Mouse (Mus musculus) layer of hippocampus, postnatal 14 days (tissue): Measurements from ENCODE around the gene Cacna1i. TPM values are rescaled to one million over a fixed set of nuclear protein-coding genes. Genes with fewer than 3 reads are reported as not detected.
A peak's percentile ranks its signal among the peaks of the same experiment; 100 is the strongest.

Experiments used
- DNase-seq, 2 experiments: peaks; one replicate each; pipeline ENCODE4 v3.0.0; 2021 to 2022; ENCODE audit warnings: low spot score in 2 of 2, mixed read lengths in 1 of 2
- total RNA-seq, 2 experiments: library from RNA; stranded (reverse); gene quantifications; 2 replicates each; pipeline ENCODE4 v1.2.3; 2021

The Cacna1i gene
- total RNA-seq, 2 experiments from 2014 or later = 40.5 to 45.5 TPM

- DNase-seq = no peak
Measured at GRCm38 (mm10) chr15:80327743-80328540, 40.9 kb downstream of the Cacna1i start.

GRCm38 (mm10) chr15:80330276-80330675, 43.2 kb downstream of the Cacna1i start:
- no peak for DNase-seq

GRCm38 (mm10) chr15:80334766-80335165, 47.7 kb downstream of the Cacna1i start:
- no peak for DNase-seq

- no peak for DNase-seq
Measured at GRCm38 (mm10) chr15:80335196-80335595, 48.2 kb downstream of the Cacna1i start.

- peak in 1 of 2 experiments; percentile 36 for DNase-seq
Measured at GRCm38 (mm10) chr15:80340348-80340747, 53.3 kb downstream of the Cacna1i start.

- no peak for DNase-seq
Measured at GRCm38 (mm10) chr15:80342394-80342793, 55.4 kb downstream of the Cacna1i start.

- no peak for DNase-seq
Measured at GRCm38 (mm10) chr15:80343031-80343430, 56.0 kb downstream of the Cacna1i start.

- DNase-seq = no peak
Measured at GRCm38 (mm10) chr15:80343731-80344130, 56.7 kb downstream of the Cacna1i start.

- no peak for DNase-seq
Measured at GRCm38 (mm10) chr15:80346510-80346909, 59.5 kb downstream of the Cacna1i start.

- no peak for DNase-seq
Measured at GRCm38 (mm10) chr15:80350431-80350830, 63.4 kb downstream of the Cacna1i start.

- peak in 1 of 2 experiments; percentile 65 for DNase-seq
Measured at GRCm38 (mm10) chr15:80358798-80359197, 71.8 kb downstream of the Cacna1i start.

- DNase-seq = no peak
Measured at GRCm38 (mm10) chr15:80361780-80362508, 74.9 kb downstream of the Cacna1i start.

- DNase-seq = peak in 1 of 2 experiments; percentile 29
Measured at GRCm38 (mm10) chr15:80362509-80363172, 75.6 kb downstream of the Cacna1i start.

GRCm38 (mm10) chr15:80363821-80364715, 77.0 kb downstream of the Cacna1i start:
- no peak for DNase-seq

- DNase-seq = no peak
Measured at GRCm38 (mm10) chr15:80366899-80367298, 79.9 kb downstream of the Cacna1i start.

GRCm38 (mm10) chr15:80373219-80373964, 86.4 kb downstream of the Cacna1i start:
- DNase-seq = peak in 1 of 2 experiments; percentile 24

- no peak for DNase-seq
Measured at GRCm38 (mm10) chr15:80374854-80375253, 87.8 kb downstream of the Cacna1i start.

GRCm38 (mm10) chr15:80387185-80387584, 100.1 kb downstream of the Cacna1i start:
- DNase-seq = no peak

GRCm38 (mm10) chr15:80391791-80392190, 104.8 kb downstream of the Cacna1i start:
- DNase-seq = no peak

- no peak for DNase-seq
Measured at GRCm38 (mm10) chr15:80395035-80395434, 108.0 kb downstream of the Cacna1i start.
